Mouse (Mus musculus) CH12.LX (cell line): ENCODE results near the gene Zbed4. TPM values are rescaled to one million over a fixed set of nuclear protein-coding genes. Genes with fewer than 3 reads are reported as not detected.

ENCODE experiments used
- DNase-seq: peaks from one replicate; pipeline ENCODE4 v3.0.0-alpha.2; 2013; ENCODE audit errors: extremely low read depth
- H3K27ac ChIP-seq: 2 replicates; pipeline ENCODE4 v1.5.1; 2012; ENCODE audit warnings: low read depth, mild to moderate bottlenecking, control low read depth, moderate library complexity; ENCODE audit not compliant: insufficient read depth
- H3K27me3 ChIP-seq: replicated peaks from 2 replicates; pipeline ENCODE3; 2012; ENCODE audit warnings: inconsistent platforms
- H3K36me3 ChIP-seq, 2 experiments: replicated peaks in 1 of 2; 2 replicates each; pipeline versions ENCODE3 to v1.6.1; 2012; ENCODE audit warnings: inconsistent platforms in 1 of 2, low read length in 1 of 2, mild to moderate bottlenecking in 1 of 2, mixed read lengths in 1 of 2, moderate library complexity in 1 of 2; ENCODE audit not compliant: control insufficient read depth in 1 of 2, insufficient read depth in 1 of 2
- H3K4me1 ChIP-seq, 2 experiments: 2 replicates each; pipeline ENCODE4 v1.6.1; 2012; ENCODE audit warnings: inconsistent platforms in 1 of 2, moderate library complexity in 1 of 2; ENCODE audit not compliant: insufficient read depth in 2 of 2, control insufficient read depth in 1 of 2
- H3K4me2 ChIP-seq: 2 replicates; pipeline ENCODE4 v1.6.1; 2012; ENCODE audit warnings: low read depth, mild to moderate bottlenecking, control low read depth; ENCODE audit not compliant: poor library complexity, insufficient read depth, severe bottlenecking
- H3K4me3 ChIP-seq, 3 experiments: fragments of 150-350 bp in 1 of 3; sonication (generic) in 1 of 3; replicated peaks in 1 of 3; 2 replicates each; pipeline versions ENCODE3 to v1.5.1; 2011 to 2012; ENCODE audit warnings: low read depth in 2 of 3, low read length in 2 of 3, mild to moderate bottlenecking in 2 of 3, moderate library complexity in 2 of 3, control low read depth in 1 of 3, improper control_type of control experiment in 1 of 3, inconsistent platforms in 1 of 3, mixed read lengths in 1 of 3; ENCODE audit not compliant: poor library complexity in 1 of 3
- H3K79me2 ChIP-seq: replicated peaks from 2 replicates; pipeline ENCODE4 v1.6.1; 2012; ENCODE audit warnings: mild to moderate bottlenecking, moderate library complexity; ENCODE audit not compliant: control insufficient read depth, poor library complexity, insufficient read depth, severe bottlenecking; ENCODE audit errors: extremely low read depth
- H3K9ac ChIP-seq: 2 replicates; pipeline ENCODE4 v1.6.1; 2012; ENCODE audit warnings: low read depth, mild to moderate bottlenecking, control low read depth, moderate library complexity; ENCODE audit not compliant: insufficient read depth
- H3K9me3 ChIP-seq: replicated peaks from 2 replicates; pipeline ENCODE3; 2012; ENCODE audit warnings: low read length, inconsistent platforms, mixed read lengths
- BHLHE40 ChIP-seq: IDR thresholded peaks from 2 replicates; pipeline ENCODE4 v1.6.1; 2011; ENCODE audit warnings: mild to moderate bottlenecking, low read depth, low read length, improper control_type of control experiment
- CHD1 ChIP-seq: IDR thresholded peaks from 2 replicates; pipeline ENCODE4 v1.6.1; 2012; ENCODE audit warnings: low read depth, low read length, improper control_type of control experiment, inconsistent platforms
- CHD2 ChIP-seq: IDR thresholded peaks from 2 replicates; pipeline ENCODE4 v1.6.1; 2011; ENCODE audit warnings: low read length, improper control_type of control experiment
- CTCF ChIP-seq, 2 experiments: IDR thresholded peaks in 1 of 2; conservative IDR thresholded peaks in 1 of 2; 2 replicates each; pipeline ENCODE4 v1.5.1; 2011 to 2012; ENCODE audit warnings: low read depth in 2 of 2, low read length in 2 of 2, improper control_type of control experiment in 1 of 2, inconsistent platforms in 1 of 2, mild to moderate bottlenecking in 1 of 2, moderate library complexity in 1 of 2
- E2F4 ChIP-seq: IDR thresholded peaks from 2 replicates; pipeline ENCODE4 v1.6.1; 2011; ENCODE audit warnings: low read depth, low read length, improper control_type of control experiment; ENCODE audit not compliant: insufficient replicate concordance
- ELF1 ChIP-seq: IDR thresholded peaks from 2 replicates; pipeline ENCODE4 v1.6.1; 2014; ENCODE audit warnings: low read depth, mild to moderate bottlenecking, inconsistent platforms, low read length, improper control_type of control experiment
- GABPA ChIP-seq: IDR thresholded peaks from 2 replicates; pipeline ENCODE4 v1.6.1; 2012; ENCODE audit warnings: low read depth, low read length, improper control_type of control experiment, inconsistent platforms; ENCODE audit not compliant: insufficient replicate concordance
- IRF4 ChIP-seq: IDR thresholded peaks from 2 replicates; pipeline ENCODE4 v1.6.1; 2014; ENCODE audit warnings: low read depth, mild to moderate bottlenecking, inconsistent platforms, low read length, improper control_type of control experiment
- KAT2A ChIP-seq: IDR thresholded peaks from 2 replicates; pipeline ENCODE4 v1.6.1; 2012; ENCODE audit warnings: low read length, improper control_type of control experiment, inconsistent platforms; ENCODE audit not compliant: insufficient replicate concordance
- MAFK ChIP-seq: IDR thresholded peaks from 2 replicates; pipeline ENCODE4 v1.6.1; 2011; ENCODE audit warnings: low read length, improper control_type of control experiment; ENCODE audit not compliant: insufficient replicate concordance
- MAX ChIP-seq: IDR thresholded peaks from 2 replicates; pipeline ENCODE4 v1.6.1; 2011; ENCODE audit warnings: low read length, improper control_type of control experiment
- MAZ ChIP-seq: IDR thresholded peaks from 2 replicates; pipeline ENCODE4 v1.6.1; 2012; ENCODE audit warnings: low read depth, mild to moderate bottlenecking, inconsistent platforms, low read length, improper control_type of control experiment, moderate library complexity
- MXI1 ChIP-seq: IDR thresholded peaks from 2 replicates; pipeline ENCODE4 v1.6.1; 2011; ENCODE audit warnings: mild to moderate bottlenecking, low read depth, low read length, improper control_type of control experiment
- MYC ChIP-seq: IDR thresholded peaks from 2 replicates; pipeline ENCODE4 v1.6.1; 2011; ENCODE audit warnings: low read depth, mild to moderate bottlenecking, improper control_type of control experiment, low read length
- NELFE ChIP-seq: IDR thresholded peaks from 2 replicates; pipeline ENCODE4 v1.6.1; 2011; ENCODE audit warnings: low read depth, low read length, improper control_type of control experiment
- PAX5 ChIP-seq: IDR thresholded peaks from 2 replicates; pipeline ENCODE4 v1.6.1; 2012; ENCODE audit warnings: low read length, inconsistent platforms, mixed read lengths
- POLR2A ChIP-seq: IDR thresholded peaks from 2 replicates; pipeline ENCODE4 v1.6.1; 2011; ENCODE audit warnings: low read depth, mild to moderate bottlenecking, improper control_type of control experiment, low read length
- POLR2AphosphoS2 ChIP-seq: IDR thresholded peaks from 2 replicates; pipeline ENCODE4 v1.6.1; 2011; ENCODE audit warnings: low read depth, low read length, improper control_type of control experiment
- RAD21 ChIP-seq: IDR thresholded peaks from 2 replicates; pipeline ENCODE4 v1.6.1; 2011; ENCODE audit warnings: low read depth, mild to moderate bottlenecking, low read length, improper control_type of control experiment, moderate library complexity
- RCOR1 ChIP-seq: conservative IDR thresholded peaks from 2 replicates; pipeline ENCODE4 v1.6.1; 2012; ENCODE audit warnings: low read depth, mild to moderate bottlenecking, inconsistent platforms, low read length, improper control_type of control experiment
- TBP ChIP-seq: conservative IDR thresholded peaks from 2 replicates; pipeline ENCODE4 v1.6.1; 2011; ENCODE audit warnings: low read depth, low read length, improper control_type of control experiment
- TCF12 ChIP-seq: IDR thresholded peaks from 2 replicates; pipeline ENCODE4 v1.6.1; 2014; ENCODE audit warnings: low read depth, mild to moderate bottlenecking, inconsistent platforms, low read length, improper control_type of control experiment
- UBTF ChIP-seq: IDR thresholded peaks from 2 replicates; pipeline ENCODE4 v1.6.1; 2012; ENCODE audit warnings: low read depth, mild to moderate bottlenecking, inconsistent platforms, low read length, improper control_type of control experiment, moderate library complexity
- USF1 ChIP-seq: IDR thresholded peaks from 2 replicates; pipeline ENCODE4 v1.6.1; 2014; ENCODE audit warnings: low read depth, mild to moderate bottlenecking, inconsistent platforms, low read length, improper control_type of control experiment
- USF2 ChIP-seq: conservative IDR thresholded peaks from 2 replicates; pipeline ENCODE4 v1.6.1; 2011; ENCODE audit warnings: low read depth, low read length, improper control_type of control experiment
- ZC3H11A ChIP-seq: IDR thresholded peaks from 2 replicates; pipeline ENCODE4 v1.6.1; 2012; ENCODE audit warnings: low read depth, mild to moderate bottlenecking, inconsistent platforms, low read length, improper control_type of control experiment
- ZKSCAN1 ChIP-seq: IDR thresholded peaks from 2 replicates; pipeline ENCODE4 v1.6.1; 2012; ENCODE audit warnings: low read depth, inconsistent platforms, low read length, improper control_type of control experiment, borderline replicate concordance
- ZMIZ1 ChIP-seq: IDR thresholded peaks from 2 replicates; pipeline ENCODE4 v1.6.1; 2012; ENCODE audit warnings: low read depth, mild to moderate bottlenecking, inconsistent platforms, low read length, improper control_type of control experiment
- ZNF384 ChIP-seq: IDR thresholded peaks from 2 replicates; pipeline ENCODE4 v1.6.1; 2012; ENCODE audit warnings: low read depth, low read length, improper control_type of control experiment, inconsistent platforms
- dilution Hi-C: fragments of 300-500 bp; cut with MboI; formaldehyde crosslinking; loops from 2 replicates; pipeline ENCODE4 v1.14.3; 2020; ENCODE audit warnings: low sequenced_read_pairs; ENCODE audit not compliant: extremely low pct_unique_long_range_greater_than_20kb, extremely low pct_ligation_motif_present
- in situ Hi-C: fragments of 300-500 bp; cut with MboI; formaldehyde crosslinking; loops from 3 replicates; pipeline ENCODE4 v1.14.3; 2019; ENCODE audit warnings: low sequenced_read_pairs, low pct_ligation_motif_present, low pct_unique_long_range_greater_than_20kb, mixed read lengths
- polyA plus RNA-seq: library from polyadenylated mRNA; unstranded; fragments of >175 nt; gene quantifications from 2 replicates; pipeline ENCODE4 v1.2.1, GENCODE M21; 2012; ENCODE audit warnings: low read depth; ENCODE audit not compliant: insufficient read length
- total RNA-seq, 2 experiments: library from RNA; depleted of rRNA; stranded (reverse); fragments of 300-350 nt in 1 of 2; fragments of >200 nt in 1 of 2; gene quantifications; 2 replicates each; pipeline ENCODE4 v1.2.3; 2012 to 2014

The Zbed4 gene
- total and polyA plus RNA-seq, 3 experiments, result 11.0 to 16.7 (median 13.8) TPM

DNA sequence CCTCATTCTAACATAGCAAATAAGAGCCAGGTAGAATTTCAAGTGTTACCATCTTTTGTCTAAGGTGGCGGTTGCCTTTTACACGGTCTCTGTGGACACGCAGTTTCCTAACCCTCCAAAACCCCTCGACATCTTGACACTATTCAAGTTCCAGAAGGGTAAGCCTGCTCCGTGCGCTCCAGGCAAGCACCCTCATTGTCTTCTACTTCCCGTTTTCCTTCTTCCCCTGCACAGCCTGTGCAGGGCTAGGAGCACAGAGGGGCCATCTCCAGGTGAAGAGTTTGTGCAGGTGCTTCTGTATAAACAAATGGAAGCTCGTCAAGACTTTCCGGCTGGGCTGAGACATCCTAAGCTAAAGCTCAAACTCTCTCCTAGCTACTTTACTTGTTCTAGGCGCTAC lies 1.4 kb upstream of the Zbed4 start:
- H3K27me3 ChIP-seq, result no peaks in the 10 kb centered on the region
- no peak overlapping the region for H3K27ac ChIP-seq
- TF ChIP-seq CHD2 (no peak), RAD21 (no peak), ZC3H11A (no peak), UBTF (no peak), TCF12 (no peak), ZMIZ1 (no peak), USF2 (no peak), GABPA (no peak), KAT2A (no peak), ZNF384 (no peak), BHLHE40 (no peak), NELFE (no peak), E2F4 (no peak), MYC (no peak), IRF4 (no peak), PAX5 (no peak), MXI1 (no peak), ZKSCAN1 (no peak), TBP (no peak), MAFK (no peak)
- in situ Hi-C loops, result no loop called here
- H3K9me3 ChIP-seq, result no peaks in the 10 kb centered on the region
- no peak for DNase-seq
- no peak overlapping the region for H3K4me2 ChIP-seq
- no peak overlapping the region for H3K9ac ChIP-seq
- H3K79me2 ChIP-seq, result peaks cover 14% of the 10 kb centered on the region
- H3K4me1 ChIP-seq, result peaks cover 4 to 22% of the 10 kb centered on the region in 2 experiments
- H3K4me3 ChIP-seq, result no peak overlapping the region
- peaks cover 0 to 3% of the 10 kb centered on the region in 2 experiments for H3K36me3 ChIP-seq
- dilution Hi-C loops, result no loop called here

DNA sequence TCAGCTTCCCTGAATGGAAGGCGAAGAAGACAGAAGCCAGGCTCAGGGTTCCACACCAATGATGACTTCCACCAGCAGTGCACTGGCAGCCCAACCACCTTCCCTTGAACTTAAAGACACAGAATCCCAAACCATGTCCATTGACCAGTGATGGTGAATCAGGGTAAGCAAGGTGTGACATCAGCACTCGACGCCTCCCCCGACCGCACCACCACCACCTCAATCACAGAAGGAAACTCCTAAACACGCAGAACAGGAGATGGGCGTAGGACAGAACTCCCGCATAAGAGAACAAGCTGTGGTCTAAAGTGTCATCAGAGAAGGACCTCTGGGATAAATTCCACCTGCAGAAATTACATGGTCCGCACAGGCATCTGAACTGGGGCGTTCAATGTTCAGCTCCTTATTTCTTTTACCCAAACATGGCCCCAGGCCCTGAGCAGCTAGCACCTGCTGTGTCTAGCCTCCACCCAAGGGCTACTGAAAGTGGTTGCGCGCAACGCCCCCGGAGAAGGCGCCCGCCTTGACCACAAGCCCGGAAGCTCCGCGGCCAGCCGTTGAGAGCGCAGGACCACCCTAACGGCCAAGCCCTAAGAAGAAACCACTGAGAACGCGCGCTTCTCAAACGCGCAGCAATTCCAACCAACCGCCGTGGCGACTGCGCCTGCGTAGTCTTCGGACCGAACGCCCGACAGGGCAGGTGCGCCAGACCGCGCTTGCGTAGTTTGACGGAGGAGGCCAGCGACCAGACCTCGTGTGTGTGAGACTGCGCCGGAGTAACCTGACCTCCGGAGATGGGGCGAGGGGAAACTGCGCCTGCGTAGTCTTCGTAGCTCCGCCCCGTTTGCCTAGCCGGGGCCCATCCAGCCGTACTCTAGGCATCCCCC lies 540 bp upstream of the Zbed4 start:
- Histone ChIP-seq H3K27ac (peak overlapping the region; percentile 75), H3K4me1 (peaks cover 8 to 22% of the 10 kb centered on the region in 2 experiments), H3K9ac (peak overlapping the region; percentile 72), H3K4me3 (peak overlapping the region; percentile 64 to 71 (median 69)), H3K36me3 (peaks cover 6 to 11% of the 10 kb centered on the region in 2 experiments), H3K79me2 (peaks cover 14% of the 10 kb centered on the region), H3K4me2 (peak overlapping the region; percentile 44), H3K9me3 (no peaks in the 10 kb centered on the region), H3K27me3 (no peaks in the 10 kb centered on the region)
- in situ Hi-C loops (no loop called here), dilution Hi-C loops (no loop called here)
- DNase-seq, result peak; percentile 99
- TF ChIP-seq ZNF384 (no peak), RCOR1 (no peak), MXI1 (no peak; the same call in 1 of the 2 replicates), TCF12 (no peak; the same call in 1 of the 2 replicates), TBP (peak; percentile 63; the same call in 1 of the 2 replicates), NELFE (peak; percentile 84), POLR2A (peak; percentile 93), ZMIZ1 (peak; percentile 78), MAZ (no peak), E2F4 (0 out of 2 replicates have a peak, but pooled peaks have one; percentile 10), RAD21 (no peak), CTCF (conservative IDR thresholded peaks at IDR 0.05 in 1 of 2, IDR thresholded peaks at IDR 0.05 in 1 of 2; ENCODE audit: low read depth in 2 of 2, low read length in 2 of 2) (no peak), CHD1 (no peak), MAX (peak; percentile 76), BHLHE40 (no peak), POLR2AphosphoS2 (peak; percentile 70; the same call in 1 of the 2 replicates), USF1 (no peak), MYC (peak; percentile 49; the same call in 1 of the 2 replicates), GABPA (no peak), MAFK (no peak), ELF1 (no peak; the same call in none of the 2 replicates), USF2 (no peak)
